Mouse (Mus musculus) MEL (cell line): ENCODE data around the gene Otoa. TPM values are rescaled to one million over a fixed set of nuclear protein-coding genes. Genes with fewer than 3 reads are reported as not detected.

Source experiments
- DNase-seq: peaks from one replicate; pipeline ENCODE4 v3.0.0; 2011; ENCODE audit warnings: low read depth, low spot score
- H3K27ac ChIP-seq: 2 replicates; pipeline ENCODE4 v1.5.1; 2012; ENCODE audit warnings: low read depth, mild to moderate bottlenecking, control low read depth, low read length, moderate library complexity; ENCODE audit not compliant: control insufficient read depth
- H3K27me3 ChIP-seq, 2 experiments: fragments of 150-350 bp in 1 of 2; sonication (generic) in 1 of 2; 2 replicates each; pipeline ENCODE4 v1.6.1; 2012; ENCODE audit warnings: low read length in 2 of 2, mild to moderate bottlenecking in 2 of 2, improper control_type of control experiment in 1 of 2, moderate library complexity in 1 of 2; ENCODE audit not compliant: insufficient read depth in 2 of 2, control insufficient read depth in 1 of 2
- H3K36me3 ChIP-seq, 2 experiments: 2 replicates each; pipeline ENCODE4 v1.6.1; 2012 to 2014; ENCODE audit warnings: low read length in 2 of 2, improper control_type of control experiment in 1 of 2, inconsistent platforms in 1 of 2, mild to moderate bottlenecking in 1 of 2; ENCODE audit not compliant: insufficient read depth in 2 of 2, control insufficient read depth in 1 of 2
- H3K4me1 ChIP-seq, 2 experiments: fragments of 150-350 bp in 1 of 2; sonication (generic) in 1 of 2; 2 replicates each; pipeline ENCODE4 v1.6.1; 2012; ENCODE audit warnings: low read length in 2 of 2, improper control_type of control experiment in 1 of 2, mild to moderate bottlenecking in 1 of 2; ENCODE audit not compliant: insufficient read depth in 2 of 2, control insufficient read depth in 1 of 2
- H3K4me3 ChIP-seq, 2 experiments: fragments of 150-350 bp in 1 of 2; sonication (generic) in 1 of 2; 2 replicates each; pipeline ENCODE4 v1.5.1; 2012; ENCODE audit warnings: low read depth in 2 of 2, low read length in 2 of 2, mild to moderate bottlenecking in 2 of 2, moderate library complexity in 2 of 2, control low read depth in 1 of 2, improper control_type of control experiment in 1 of 2; ENCODE audit not compliant: control insufficient read depth in 1 of 2, insufficient read depth in 1 of 2
- H3K79me2 ChIP-seq: 2 replicates; pipeline ENCODE4 v1.6.1; 2012; ENCODE audit warnings: mild to moderate bottlenecking, low read length, moderate library complexity; ENCODE audit not compliant: control insufficient read depth, poor library complexity, insufficient read depth
- H3K9ac ChIP-seq: 2 replicates; pipeline ENCODE4 v1.6.1; 2012; ENCODE audit warnings: low read depth, mild to moderate bottlenecking, control low read depth, low read length, moderate library complexity; ENCODE audit not compliant: control insufficient read depth, poor library complexity, severe bottlenecking
- H3K9me3 ChIP-seq: fragments of 150-350 bp; sonication (generic); replicated peaks from 2 replicates; pipeline ENCODE4 v1.6.1; 2012; ENCODE audit warnings: mild to moderate bottlenecking, low read length, improper control_type of control experiment, moderate library complexity; ENCODE audit not compliant: insufficient read depth
- BHLHE40 ChIP-seq: IDR thresholded peaks from 2 replicates; pipeline ENCODE4 v1.6.1; 2012; ENCODE audit warnings: low read depth, mild to moderate bottlenecking, inconsistent platforms, low read length, improper control_type of control experiment, borderline replicate concordance
- CHD2 ChIP-seq: IDR thresholded peaks from 2 replicates; pipeline ENCODE4 v1.6.1; 2011; ENCODE audit warnings: low read length, improper control_type of control experiment
- CTCF ChIP-seq, 3 experiments: IDR thresholded peaks in 2 of 3; conservative IDR thresholded peaks in 1 of 3; 2 replicates each; pipeline ENCODE4 v1.5.1; 2011 to 2012; ENCODE audit warnings: low read length in 3 of 3, low read depth in 2 of 3, mild to moderate bottlenecking in 2 of 3, improper control_type of control experiment in 1 of 3, inconsistent platforms in 1 of 3, mixed read lengths in 1 of 3, moderate library complexity in 1 of 3; ENCODE audit not compliant: control insufficient read depth in 1 of 3, insufficient read depth in 1 of 3, poor library complexity in 1 of 3, severe bottlenecking in 1 of 3
- E2F4 ChIP-seq: IDR thresholded peaks from 2 replicates; pipeline ENCODE4 v1.6.1; 2011; ENCODE audit warnings: low read depth, low read length, improper control_type of control experiment, borderline replicate concordance
- HCFC1 ChIP-seq: IDR thresholded peaks from 2 replicates; pipeline ENCODE4 v1.6.1; 2012; ENCODE audit warnings: low read depth, mild to moderate bottlenecking, inconsistent platforms, low read length, improper control_type of control experiment, moderate library complexity
- MAZ ChIP-seq: IDR thresholded peaks from 2 replicates; pipeline ENCODE4 v1.6.1; 2012; ENCODE audit warnings: low read depth, mild to moderate bottlenecking, inconsistent platforms, low read length, improper control_type of control experiment
- MEF2A ChIP-seq: IDR thresholded peaks from 2 replicates; pipeline ENCODE4 v1.6.1; 2014; ENCODE audit warnings: low read depth, mild to moderate bottlenecking, inconsistent platforms, low read length, improper control_type of control experiment; ENCODE audit not compliant: poor library complexity, insufficient replicate concordance, severe bottlenecking; ENCODE audit errors: extremely low read depth
- NELFE ChIP-seq: IDR thresholded peaks from 2 replicates; pipeline ENCODE4 v1.6.1; 2011; ENCODE audit warnings: low read depth, low read length, improper control_type of control experiment
- NRF1 ChIP-seq: IDR thresholded peaks from 2 replicates; pipeline ENCODE4 v1.6.1; 2014; ENCODE audit warnings: low read depth, mild to moderate bottlenecking, inconsistent platforms, low read length, improper control_type of control experiment, moderate library complexity; ENCODE audit not compliant: poor library complexity, insufficient read depth, severe bottlenecking
- POLR2AphosphoS2 ChIP-seq: IDR thresholded peaks from 2 replicates; pipeline ENCODE4 v1.6.1; 2011; ENCODE audit warnings: low read length, improper control_type of control experiment
- POLR2AphosphoS5 ChIP-seq: IDR thresholded peaks from 2 replicates; pipeline ENCODE4 v1.6.1; 2012; ENCODE audit warnings: low read depth, borderline replicate concordance, mild to moderate bottlenecking, inconsistent platforms, low read length, moderate library complexity, mixed read lengths
- RAD21 ChIP-seq: IDR thresholded peaks from 2 replicates; pipeline ENCODE4 v1.6.1; 2011; ENCODE audit warnings: mild to moderate bottlenecking, low read depth, low read length, improper control_type of control experiment
- RCOR1 ChIP-seq: IDR thresholded peaks from 2 replicates; pipeline ENCODE4 v1.6.1; 2012; ENCODE audit warnings: low read depth, mild to moderate bottlenecking, inconsistent platforms, low read length, improper control_type of control experiment
- SIN3A ChIP-seq: IDR thresholded peaks from 2 replicates; pipeline ENCODE4 v1.6.1; 2012; ENCODE audit warnings: low read length, improper control_type of control experiment, inconsistent platforms
- SMC3 ChIP-seq: IDR thresholded peaks from 2 replicates; pipeline ENCODE4 v1.6.1; 2011; ENCODE audit warnings: low read depth, low read length, improper control_type of control experiment
- TAL1 ChIP-seq: IDR thresholded peaks from 2 replicates; pipeline ENCODE4 v1.6.1; 2012; ENCODE audit warnings: mild to moderate bottlenecking, inconsistent platforms, low read length, moderate library complexity, mixed read lengths
- ZC3H11A ChIP-seq: IDR thresholded peaks from 2 replicates; pipeline ENCODE4 v1.6.1; 2012; ENCODE audit warnings: low read depth, mild to moderate bottlenecking, inconsistent platforms, low read length, improper control_type of control experiment
- ZMIZ1 ChIP-seq: IDR thresholded peaks from 2 replicates; pipeline ENCODE4 v1.6.1; 2012; ENCODE audit warnings: low read depth, mild to moderate bottlenecking, inconsistent platforms, low read length, improper control_type of control experiment, moderate library complexity
- polyA plus RNA-seq, 2 experiments: library from polyadenylated mRNA; stranded (reverse) in 1 of 2; unstranded in 1 of 2; fragments of >175 nt in 1 of 2; fragments of >200 nt in 1 of 2; gene quantifications; 2 replicates each; pipeline versions ENCODE4 v1.2.1 to v1.2.4; 2012; ENCODE audit warnings: low replicate concordance in 2 of 2, low read depth in 1 of 2; ENCODE audit not compliant: insufficient read length in 2 of 2, insufficient read depth in 1 of 2, missing spikeins in 1 of 2
- total RNA-seq: library from RNA; depleted of rRNA; stranded (reverse); fragments of 300-350 nt; gene quantifications from 2 replicates; pipeline ENCODE4 v1.2.3, GENCODE M21; 2012

Otoa gene
- total and polyA plus RNA-seq, 3 experiments = 0.04 to 0.23 TPM; not detected in 1

- TF ChIP-seq MEF2A = no peak
- TF ChIP-seq BHLHE40 = no peak
- TF ChIP-seq, all 39 proteins: peak for 0
Observed at GRCm38 (mm10) chr7:121077311-121077710, 4.1 kb upstream of the Otoa start (continued).

GRCm38 (mm10) chr7:121077829-121078228, 3.6 kb upstream of the Otoa start:
- TF ChIP-seq SMC3 (peak; percentile 71), ZC3H11A (peak; percentile 26), CTCF (IDR thresholded peaks at IDR 0.05 in 2 of 3, conservative IDR thresholded peaks at IDR 0.05 in 1 of 3; ENCODE audit: control insufficient read depth in 1 of 3, insufficient read depth in 1 of 3, low read depth in 2 of 3, low read length in 3 of 3, poor library complexity in 1 of 3, severe bottlenecking in 1 of 3) (peak; percentile 50 to 74 (median 74)), RAD21 (peak; percentile 60), E2F4 (no peak)
- TF ChIP-seq, all 39 proteins: peak for 4
- no peaks in the 10 kb centered on the region for H3K27me3 ChIP-seq
- H3K9me3 ChIP-seq = no peaks in the 10 kb centered on the region
- H3K79me2 ChIP-seq = no peaks in the 10 kb centered on the region
- H3K4me3 ChIP-seq = no peak overlapping the region
- H3K36me3 ChIP-seq = peaks cover 0 to 3% of the 10 kb centered on the region in 2 experiments; a peak in 2 of 4 replicates
- DNase-seq = peak; percentile 76
- H3K4me1 ChIP-seq = no peaks in the 10 kb centered on the region
- H3K27ac ChIP-seq = no peak overlapping the region
- no peak overlapping the region for H3K9ac ChIP-seq

- DNase-seq = no peak
Observed at GRCm38 (mm10) chr7:121081816-121082215, 366 bp downstream of the Otoa start.

DNA sequence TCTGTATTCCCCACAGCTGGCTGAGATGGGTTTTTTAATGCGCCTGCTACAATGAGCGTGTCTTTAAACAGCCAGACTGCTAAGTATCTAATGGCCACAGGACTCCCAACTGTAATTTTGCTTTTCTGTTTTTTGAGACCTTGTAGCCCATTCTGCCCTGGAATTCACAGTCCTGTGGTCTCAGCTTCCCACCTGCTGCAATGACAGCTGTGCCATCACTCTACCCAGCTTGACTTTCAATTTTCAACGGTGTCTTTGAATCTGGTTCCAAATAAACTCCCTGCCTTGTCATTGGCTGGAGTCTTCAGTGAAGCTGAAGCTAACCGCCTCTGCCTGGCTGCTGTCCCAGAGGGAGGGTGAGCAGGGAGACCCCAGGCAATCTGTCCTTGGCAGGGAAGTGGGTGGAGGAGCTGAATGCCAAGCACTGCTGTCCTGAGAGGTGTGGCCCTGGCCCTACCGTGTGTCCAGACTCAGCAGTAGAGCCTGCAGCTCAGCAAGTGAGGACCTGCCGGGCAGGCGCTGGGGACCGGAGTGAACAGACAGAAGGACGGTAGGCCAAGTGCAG, 1.6 kb downstream of the Otoa start:
- no peak for TF ChIP-seq NRF1
- no peak for TF ChIP-seq NELFE
- no peak for TF ChIP-seq CHD2
- no peak for TF ChIP-seq POLR2AphosphoS5
- TF ChIP-seq TAL1 = no peak
- TF ChIP-seq POLR2AphosphoS2 = no peak
- Histone ChIP-seq H3K9ac (no peak overlapping the region), H3K27ac (no peak overlapping the region), H3K36me3 (no peaks in the 10 kb centered on the region), H3K9me3 (no peaks in the 10 kb centered on the region), H3K4me3 (no peak overlapping the region), H3K79me2 (no peaks in the 10 kb centered on the region), H3K27me3 (no peaks in the 10 kb centered on the region), H3K4me1 (no peaks in the 10 kb centered on the region)
- DNase-seq = no peak

More at GRCm38 (mm10) chr7:121081816-121082215, 366 bp downstream of the Otoa start:
- TF ChIP-seq RCOR1 (no peak), SIN3A (no peak), MEF2A (no peak), SMC3 (no peak), HCFC1 (no peak), RAD21 (no peak), ZMIZ1 (no peak), MAZ (no peak)
- Histone ChIP-seq H3K9ac (no peak overlapping the region), H3K9me3 (no peaks in the 10 kb centered on the region), H3K4me3 (no peak overlapping the region), H3K27ac (no peak overlapping the region), H3K27me3 (no peaks in the 10 kb centered on the region), H3K4me1 (no peaks in the 10 kb centered on the region), H3K36me3 (peaks cover 0 to 1% of the 10 kb centered on the region in 2 experiments; a peak in 1 of 4 replicates), H3K79me2 (no peaks in the 10 kb centered on the region)
